Mouse (Mus musculus): ENCODE results near the gene Trio. TPM values are rescaled to one million over a fixed set of nuclear protein-coding genes. Genes with fewer than 3 reads are reported as not detected.
A peak's percentile ranks its signal among the peaks of the same experiment; 100 is the strongest.

Gene Trio
- polyA plus RNA-seq, 1 experiment from 2014 or later: 65.1 TPM

DNA sequence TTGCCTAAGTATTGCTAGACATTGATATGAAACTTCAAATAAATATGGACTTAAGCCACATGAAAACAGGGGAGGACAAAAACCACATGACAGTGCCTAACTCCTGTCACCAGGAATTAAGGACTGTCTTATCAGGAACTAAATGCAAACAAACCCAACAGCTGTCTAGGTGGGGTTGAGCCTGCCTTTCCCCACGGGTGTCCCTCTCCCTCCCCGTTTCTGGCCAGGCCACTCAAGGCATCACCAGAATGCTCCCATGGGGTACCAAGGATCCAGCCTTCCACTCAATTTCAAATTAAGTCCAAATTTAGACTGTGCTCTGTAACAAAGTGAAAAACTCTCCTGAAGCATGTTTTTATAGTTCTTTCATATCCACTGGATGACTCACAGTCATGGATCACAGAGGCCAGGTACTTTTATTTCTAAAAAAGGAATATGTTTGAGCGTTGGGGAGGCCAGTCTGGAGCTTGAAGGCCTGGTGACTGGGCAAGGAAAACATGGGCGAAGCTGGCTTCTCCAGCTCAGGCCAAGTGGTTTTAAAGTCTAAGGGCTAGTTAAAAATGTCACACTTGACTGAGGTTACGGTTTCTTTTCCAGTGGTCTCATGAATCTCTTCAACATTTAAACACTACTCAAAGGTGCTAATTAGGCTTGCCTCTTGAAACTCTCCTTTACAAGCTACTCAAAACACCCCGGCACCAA is 33.6 kb downstream of the Trio start:
- WGBS: 76% methylated on average over 6 of the region's 6 CpGs
- H3K36me3 ChIP-seq (ENCODE audit: control insufficient read depth, insufficient read depth, low read length): no peaks in the 10 kb centered on the region
- H3K4me1 ChIP-seq (ENCODE audit: control insufficient read depth, insufficient read depth, low read length): peaks cover 24% of the 10 kb centered on the region
- H3K4me2 ChIP-seq (ENCODE audit: low read depth, low read length): no peak overlapping the region
- H3K27me3 ChIP-seq (ENCODE audit: control insufficient read depth, insufficient read depth, low read length): no peaks in the 10 kb centered on the region
- no peaks in the 10 kb centered on the region for H3K9me3 ChIP-seq (ENCODE audit: control insufficient read depth, low read length)
- no peak overlapping the region for H3K4me3 ChIP-seq (ENCODE audit: low read depth, low read length)
- H3K27ac ChIP-seq (ENCODE audit: low read depth, low read length): no peak overlapping the region
- H3K9ac ChIP-seq (replicated peaks; ENCODE audit: low read depth, low read length): no peak overlapping the region
- ATAC-seq (ENCODE audit: low read depth): no peak

DNA sequence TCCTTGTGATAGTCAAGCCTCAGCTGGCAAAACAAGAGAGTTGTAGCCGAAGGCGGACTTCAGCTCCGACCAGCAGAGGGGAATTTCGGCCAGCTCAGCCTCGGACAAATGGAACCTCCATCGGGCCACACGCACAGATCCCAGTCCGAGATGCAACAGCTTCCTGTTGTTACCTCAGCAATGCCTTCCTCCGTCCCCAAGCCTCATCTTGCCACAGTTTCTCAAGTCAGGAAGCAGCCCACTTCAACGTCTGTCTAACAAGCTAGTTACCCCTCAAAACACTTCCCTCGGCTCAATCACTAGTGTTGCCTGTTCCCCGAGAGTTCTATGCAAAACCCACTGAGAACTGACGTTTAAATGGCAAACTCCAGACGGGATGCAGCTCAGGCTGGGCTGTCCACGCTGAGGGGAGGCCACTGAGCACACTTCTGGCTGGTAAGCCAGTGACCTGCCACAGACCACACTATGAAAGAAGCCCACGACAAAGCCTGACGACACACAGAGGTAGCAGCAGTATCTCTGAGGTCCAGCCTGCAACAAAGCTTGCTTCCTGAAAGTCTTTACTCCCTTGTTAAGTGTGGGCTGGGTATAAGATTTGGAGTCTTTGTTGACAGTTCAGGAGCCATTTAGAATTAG is 34.5 kb downstream of the Trio start:
- H3K27ac ChIP-seq (ENCODE audit: low read depth, low read length): no peak overlapping the region
- no peak overlapping the region for H3K4me3 ChIP-seq (ENCODE audit: low read depth, low read length)
- ATAC-seq (ENCODE audit: low read depth): no peak
- peaks cover 21% of the 10 kb centered on the region for H3K4me1 ChIP-seq (ENCODE audit: control insufficient read depth, insufficient read depth, low read length)
- no peaks in the 10 kb centered on the region for H3K36me3 ChIP-seq (ENCODE audit: control insufficient read depth, insufficient read depth, low read length)
- no peak overlapping the region for H3K4me2 ChIP-seq (ENCODE audit: low read depth, low read length)
- H3K9ac ChIP-seq (replicated peaks; ENCODE audit: low read depth, low read length): no peak overlapping the region
- H3K9me3 ChIP-seq (ENCODE audit: control insufficient read depth, low read length): no peaks in the 10 kb centered on the region
- WGBS: 81% methylated on average over 17 of the region's 17 CpGs
- H3K27me3 ChIP-seq (ENCODE audit: control insufficient read depth, insufficient read depth, low read length): no peaks in the 10 kb centered on the region

DNA sequence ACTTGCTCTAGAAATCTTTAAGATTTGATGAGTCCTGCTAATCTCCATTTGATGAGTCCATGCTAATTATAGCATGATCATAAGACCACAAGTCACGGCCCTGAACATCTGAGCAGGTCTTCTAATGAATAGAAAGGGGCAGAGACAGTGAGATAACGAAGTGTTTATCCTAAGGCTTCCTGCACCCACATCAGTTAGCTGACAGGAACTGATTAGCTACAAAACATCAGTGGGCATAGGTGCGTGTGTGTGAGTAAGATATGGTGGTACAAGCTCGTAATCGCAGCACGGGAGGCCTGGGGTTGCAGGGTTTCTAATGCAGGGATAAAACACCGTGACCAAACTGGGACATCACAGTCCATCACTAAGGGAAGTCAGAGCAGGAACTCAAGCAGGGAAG is 37.7 kb downstream of the Trio start:
- WGBS: 67% methylated on average over 7 of the region's 7 CpGs
- 0 out of 2 replicates have a peak, but pooled peaks cover 7% of the 10 kb centered on the region for H3K4me1 ChIP-seq (ENCODE audit: control insufficient read depth, insufficient read depth, low read length)

GRCm38 (mm10) chr15:27984881-27985280 is 40.8 kb downstream of the Trio start:
- 89% methylated on average over 2 of the region's 2 CpGs for WGBS
- Histone ChIP-seq H3K9ac (replicated peaks; ENCODE audit: low read depth, low read length) (no peak overlapping the region), H3K4me3 (ENCODE audit: low read depth, low read length) (no peak overlapping the region), H3K27ac (ENCODE audit: low read depth, low read length) (no peak overlapping the region), H3K27me3 (ENCODE audit: control insufficient read depth, insufficient read depth, low read length) (no peaks in the 10 kb centered on the region), H3K36me3 (ENCODE audit: control insufficient read depth, insufficient read depth, low read length) (no peaks in the 10 kb centered on the region), H3K4me1 (ENCODE audit: control insufficient read depth, insufficient read depth, low read length) (peaks cover 21% of the 10 kb centered on the region), H3K4me2 (ENCODE audit: low read depth, low read length) (no peak overlapping the region), H3K9me3 (ENCODE audit: control insufficient read depth, low read length) (no peaks in the 10 kb centered on the region)
- no peak for ATAC-seq (ENCODE audit: low read depth)

More for the DNA sequence above, 37.7 kb downstream of the Trio start:
- H3K36me3 ChIP-seq (ENCODE audit: control insufficient read depth, insufficient read depth, low read length): no peaks in the 10 kb centered on the region
- H3K4me2 ChIP-seq (ENCODE audit: low read depth, low read length): no peak overlapping the region
- H3K9me3 ChIP-seq (ENCODE audit: control insufficient read depth, low read length): no peaks in the 10 kb centered on the region
- no peak overlapping the region for H3K27ac ChIP-seq (ENCODE audit: low read depth, low read length)
- H3K4me3 ChIP-seq (ENCODE audit: low read depth, low read length): no peak overlapping the region
- ATAC-seq (ENCODE audit: low read depth): no peak
- H3K9ac ChIP-seq (replicated peaks; ENCODE audit: low read depth, low read length): no peak overlapping the region
- no peaks in the 10 kb centered on the region for H3K27me3 ChIP-seq (ENCODE audit: control insufficient read depth, insufficient read depth, low read length)

GRCm38 (mm10) chr15:27981764-27982500 is 43.7 kb downstream of the Trio start:
- no peaks in the 10 kb centered on the region for H3K36me3 ChIP-seq (ENCODE audit: control insufficient read depth, insufficient read depth, low read length)
- H3K27me3 ChIP-seq (ENCODE audit: control insufficient read depth, insufficient read depth, low read length): no peaks in the 10 kb centered on the region
- H3K4me1 ChIP-seq (ENCODE audit: control insufficient read depth, insufficient read depth, low read length): peaks cover 14% of the 10 kb centered on the region
- no peaks in the 10 kb centered on the region for H3K9me3 ChIP-seq (ENCODE audit: control insufficient read depth, low read length)
- WGBS: 69% methylated on average over 13 of the region's 13 CpGs
- no peak overlapping the region for H3K4me3 ChIP-seq (ENCODE audit: low read depth, low read length)
- H3K27ac ChIP-seq (ENCODE audit: low read depth, low read length): no peak overlapping the region
- H3K4me2 ChIP-seq (ENCODE audit: low read depth, low read length): no peak overlapping the region
- ATAC-seq (ENCODE audit: low read depth): no peak
- no peak overlapping the region for H3K9ac ChIP-seq (replicated peaks; ENCODE audit: low read depth, low read length)

DNA sequence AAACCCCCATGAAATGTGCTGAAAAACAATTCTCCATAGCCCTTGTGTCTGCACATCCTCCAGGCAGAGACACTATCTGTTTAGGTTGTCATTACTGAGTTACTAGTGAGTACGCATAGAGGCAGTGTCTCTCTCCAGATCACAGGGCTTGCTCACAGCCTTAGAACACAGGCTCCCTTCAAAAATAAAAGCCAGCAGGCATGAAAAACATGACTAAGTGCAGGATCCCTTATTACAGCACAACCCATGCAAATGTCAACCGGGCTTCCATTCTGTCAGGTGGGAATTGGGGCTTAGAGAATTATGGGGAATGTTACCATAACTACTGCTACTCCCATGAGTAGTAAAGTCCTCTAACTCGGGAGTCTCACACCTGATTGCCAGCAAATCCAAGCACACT is 44.4 kb downstream of the Trio start:
- Histone ChIP-seq H3K9me3 (ENCODE audit: control insufficient read depth, low read length) (no peaks in the 10 kb centered on the region), H3K4me1 (ENCODE audit: control insufficient read depth, insufficient read depth, low read length) (peaks cover 14% of the 10 kb centered on the region), H3K4me3 (ENCODE audit: low read depth, low read length) (no peak overlapping the region), H3K36me3 (ENCODE audit: control insufficient read depth, insufficient read depth, low read length) (no peaks in the 10 kb centered on the region), H3K4me2 (ENCODE audit: low read depth, low read length) (no peak overlapping the region), H3K27me3 (ENCODE audit: control insufficient read depth, insufficient read depth, low read length) (no peaks in the 10 kb centered on the region), H3K27ac (ENCODE audit: low read depth, low read length) (0 out of 2 replicates have a peak overlapping the region, but pooled peaks have one; percentile 22), H3K9ac (replicated peaks; ENCODE audit: low read depth, low read length) (no peak overlapping the region)
- 39% methylated on average over 3 of the region's 3 CpGs for WGBS
- ATAC-seq (ENCODE audit: low read depth): no peak

- Histone ChIP-seq H3K4me3 (ENCODE audit: low read depth, low read length) (no peak overlapping the region), H3K27ac (ENCODE audit: low read depth, low read length) (no peak overlapping the region), H3K9ac (replicated peaks; ENCODE audit: low read depth, low read length) (no peak overlapping the region), H3K36me3 (ENCODE audit: control insufficient read depth, insufficient read depth, low read length) (no peaks in the 10 kb centered on the region), H3K9me3 (ENCODE audit: control insufficient read depth, low read length) (no peaks in the 10 kb centered on the region), H3K27me3 (ENCODE audit: control insufficient read depth, insufficient read depth, low read length) (no peaks in the 10 kb centered on the region), H3K4me1 (ENCODE audit: control insufficient read depth, insufficient read depth, low read length) (peaks cover 14% of the 10 kb centered on the region), H3K4me2 (ENCODE audit: low read depth, low read length) (no peak overlapping the region)
- 95% methylated on average over 13 of the region's 13 CpGs for WGBS
- no peak for ATAC-seq (ENCODE audit: low read depth)
These were observed 45.2 kb downstream of the Trio start for GRCm38 (mm10) chr15:27980436-27980835.

DNA sequence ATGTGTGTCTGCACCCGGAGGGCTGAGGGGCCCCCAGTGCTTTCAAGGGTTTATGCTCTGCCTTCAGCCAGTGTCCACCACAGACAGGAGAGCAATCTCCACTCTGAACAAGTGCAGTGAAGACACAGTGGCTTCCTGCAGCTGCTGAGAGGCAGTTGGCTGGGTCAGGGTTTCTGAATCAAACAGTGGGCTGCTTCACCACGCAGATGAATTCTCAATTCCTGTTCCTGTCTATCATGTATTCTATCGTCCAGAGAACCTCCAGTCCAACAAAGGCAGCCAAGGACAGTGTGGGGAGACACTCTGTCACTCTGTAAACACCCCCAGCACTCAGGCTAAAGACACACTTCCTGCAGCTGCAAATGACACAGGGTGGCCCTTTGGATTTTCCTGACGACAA is 48.7 kb downstream of the Trio start:
- no peak overlapping the region for H3K27ac ChIP-seq (ENCODE audit: low read depth, low read length)
- H3K9ac ChIP-seq (replicated peaks; ENCODE audit: low read depth, low read length): no peak overlapping the region
- 79% methylated on average over 4 of the region's 4 CpGs for WGBS
- ATAC-seq (ENCODE audit: low read depth): no peak
- H3K9me3 ChIP-seq (ENCODE audit: control insufficient read depth, low read length): no peaks in the 10 kb centered on the region
- peaks cover 7% of the 10 kb centered on the region for H3K4me1 ChIP-seq (ENCODE audit: control insufficient read depth, insufficient read depth, low read length)
- H3K27me3 ChIP-seq (ENCODE audit: control insufficient read depth, insufficient read depth, low read length): no peaks in the 10 kb centered on the region
- no peak overlapping the region for H3K4me2 ChIP-seq (ENCODE audit: low read depth, low read length)
- no peak overlapping the region for H3K4me3 ChIP-seq (ENCODE audit: low read depth, low read length)
- no peaks in the 10 kb centered on the region for H3K36me3 ChIP-seq (ENCODE audit: control insufficient read depth, insufficient read depth, low read length)

- peaks cover 1% of the 10 kb centered on the region for H3K4me1 ChIP-seq (ENCODE audit: control insufficient read depth, insufficient read depth, low read length)
- no peak overlapping the region for H3K9ac ChIP-seq (replicated peaks; ENCODE audit: low read depth, low read length)
- no peaks in the 10 kb centered on the region for H3K9me3 ChIP-seq (ENCODE audit: control insufficient read depth, low read length)
- H3K27ac ChIP-seq (ENCODE audit: low read depth, low read length): no peak overlapping the region
- no peak overlapping the region for H3K4me2 ChIP-seq (ENCODE audit: low read depth, low read length)
- no peaks in the 10 kb centered on the region for H3K36me3 ChIP-seq (ENCODE audit: control insufficient read depth, insufficient read depth, low read length)
- ATAC-seq (ENCODE audit: low read depth): no peak
- H3K27me3 ChIP-seq (ENCODE audit: control insufficient read depth, insufficient read depth, low read length): no peaks in the 10 kb centered on the region
- no peak overlapping the region for H3K4me3 ChIP-seq (ENCODE audit: low read depth, low read length)
These were observed 49.3 kb downstream of the Trio start for GRCm38 (mm10) chr15:27976366-27976765.
